Mouse (Mus musculus) MEL (cell line): ENCODE results near the gene Mmp9.

Experiments
- CHD2 ChIP-seq: IDR thresholded peaks from 2 replicates; pipeline ENCODE4 v1.6.1; 2011; ENCODE audit warnings: low read length, improper control_type of control experiment
- CTCF ChIP-seq, 3 experiments: IDR thresholded peaks in 2 of 3; conservative IDR thresholded peaks in 1 of 3; 2 replicates each; pipeline ENCODE4 v1.5.1; 2011 to 2012; ENCODE audit warnings: low read length in 3 of 3, low read depth in 2 of 3, mild to moderate bottlenecking in 2 of 3, improper control_type of control experiment in 1 of 3, inconsistent platforms in 1 of 3, mixed read lengths in 1 of 3, moderate library complexity in 1 of 3; ENCODE audit not compliant: control insufficient read depth in 1 of 3, insufficient read depth in 1 of 3, poor library complexity in 1 of 3, severe bottlenecking in 1 of 3
- ELF1 ChIP-seq: IDR thresholded peaks from 2 replicates; pipeline ENCODE4 v1.6.1; 2014; ENCODE audit warnings: low read depth, mild to moderate bottlenecking, inconsistent platforms, low read length, improper control_type of control experiment, moderate library complexity
- GATA1 ChIP-seq: IDR thresholded peaks from 2 replicates; pipeline ENCODE4 v1.6.1; 2011; ENCODE audit warnings: low read depth, low read length, improper control_type of control experiment
- POLR2A ChIP-seq, 2 experiments: IDR thresholded peaks; 2 replicates each; pipeline ENCODE4 v1.6.1; 2011 to 2012; ENCODE audit warnings: low read length in 2 of 2, mild to moderate bottlenecking in 2 of 2, control low read depth in 1 of 2, improper control_type of control experiment in 1 of 2, low read depth in 1 of 2, moderate library complexity in 1 of 2; ENCODE audit not compliant: control insufficient read depth in 1 of 2, insufficient read depth in 1 of 2, poor library complexity in 1 of 2
- TAL1 ChIP-seq: IDR thresholded peaks from 2 replicates; pipeline ENCODE4 v1.6.1; 2012; ENCODE audit warnings: mild to moderate bottlenecking, inconsistent platforms, low read length, moderate library complexity, mixed read lengths
- TCF12 ChIP-seq: IDR thresholded peaks from 2 replicates; pipeline ENCODE4 v1.6.1; 2014; ENCODE audit warnings: low read depth, mild to moderate bottlenecking, inconsistent platforms, low read length, improper control_type of control experiment, moderate library complexity
- ZC3H11A ChIP-seq: IDR thresholded peaks from 2 replicates; pipeline ENCODE4 v1.6.1; 2012; ENCODE audit warnings: low read depth, mild to moderate bottlenecking, inconsistent platforms, low read length, improper control_type of control experiment
- ZNF384 ChIP-seq: IDR thresholded peaks from 2 replicates; pipeline ENCODE4 v1.6.1; 2012; ENCODE audit warnings: low read depth, mild to moderate bottlenecking, inconsistent platforms, low read length, improper control_type of control experiment

GRCm38 (mm10) chr2:164918325-164918724 lies 22.3 kb upstream of the Mmp9 start:
- TF ChIP-seq CTCF (IDR thresholded peaks at IDR 0.05 in 2 of 3, conservative IDR thresholded peaks at IDR 0.05 in 1 of 3; ENCODE audit: control insufficient read depth in 1 of 3, insufficient read depth in 1 of 3, low read depth in 2 of 3, low read length in 3 of 3, poor library complexity in 1 of 3, severe bottlenecking in 1 of 3) = peak; percentile 63 to 74 (median 69)
- no peak for TF ChIP-seq TCF12
- TF ChIP-seq ZNF384 = no peak
- TF ChIP-seq CHD2 = no peak
- peak; percentile 35 for TF ChIP-seq ZC3H11A
- TF ChIP-seq POLR2A (IDR thresholded peaks at IDR 0.05; ENCODE audit: control insufficient read depth in 1 of 2, insufficient read depth in 1 of 2, low read depth in 1 of 2, low read length in 2 of 2, poor library complexity in 1 of 2) = no peak
- TF ChIP-seq TAL1 = no peak
- TF ChIP-seq GATA1 = no peak
- no peak for TF ChIP-seq ELF1
